Mouse (Mus musculus): ENCODE measurements at regions not wholly inside any gene's neighbourhood (a gene's known extent, or its start where the extent isn't known, plus 50 kb on each side); places are given as distances from the start of the nearest gene placed in this dataset.

- TF ChIP-seq POLR2A (IDR thresholded peaks at IDR 0.05; ENCODE audit: insufficient read depth, low read depth, low read length) (no peak), CTCF (IDR thresholded peaks at IDR 0.05; ENCODE audit: insufficient read depth, low read depth, low read length) (no peak)
Measured at GRCm38 (mm10) chr13:51903324-51903939, 57.0 kb downstream of the Gadd45g start.

Measured in olfactory bulb, adult 2 months (tissue).